Mouse (Mus musculus) lung, embryonic 15.5 days (tissue): Measurements from ENCODE around the gene Tas2r119. TPM values are rescaled to one million over a fixed set of nuclear protein-coding genes. Genes with fewer than 3 reads are reported as not detected.
"Not testable (repeated sequence)": the region's sequence is repeated elsewhere in the genome, so short reads cannot be mapped to it uniquely, and the experiment has no call there.

Experiments
- ATAC-seq: fragments of 200-750 bp; cut with Nextera tagmentation; 2 replicates; pipeline ENCODE4 v1.8.0; 2017; ENCODE audit warnings: moderate number of reproducible peaks, borderline replicate concordance; ENCODE audit not compliant: low FRiP score, low TSS enrichment; ENCODE audit errors: extremely low read depth
- H3K27ac ChIP-seq: fragments of 300-500 bp; sonication (generic); 2 replicates; pipeline ENCODE4 v1.5.1; 2015; ENCODE audit warnings: moderate library complexity, mild to moderate bottlenecking, inconsistent platforms
- H3K27me3 ChIP-seq: fragments of 300-500 bp; sonication (generic); 2 replicates; pipeline ENCODE4 v1.6.1; 2015; ENCODE audit warnings: inconsistent platforms
- H3K36me3 ChIP-seq: fragments of 300-500 bp; sonication (generic); 2 replicates; pipeline ENCODE4 v1.6.1; 2015; ENCODE audit warnings: inconsistent platforms
- H3K4me1 ChIP-seq: fragments of 300-500 bp; sonication (generic); 2 replicates; pipeline ENCODE4 v1.6.1; 2015; ENCODE audit warnings: inconsistent platforms
- H3K4me2 ChIP-seq: fragments of 300-500 bp; sonication (generic); 2 replicates; pipeline ENCODE4 v1.6.1; 2015; ENCODE audit warnings: inconsistent platforms, mild to moderate bottlenecking, moderate library complexity
- H3K4me3 ChIP-seq: fragments of 300-500 bp; sonication (generic); 2 replicates; pipeline ENCODE4 v1.5.1; 2015; ENCODE audit warnings: mild to moderate bottlenecking, inconsistent platforms
- H3K9ac ChIP-seq: fragments of 300-500 bp; sonication (generic); 2 replicates; pipeline ENCODE4 v1.6.1; 2015; ENCODE audit warnings: inconsistent platforms
- H3K9me3 ChIP-seq: fragments of 300-500 bp; sonication (generic); 2 replicates; pipeline ENCODE4 v1.6.1; 2016; ENCODE audit warnings: inconsistent platforms
- WGBS: fragments of 180-500 bp; shearing (Covaris S2); methylation state at CpG from one replicate; pipeline ENCODE4 v1.1.7; 2015; 5-methylcytosine and 5-hydroxymethylcytosine counted together
- polyA plus RNA-seq: library from polyadenylated mRNA; unstranded; fragments of >200 nt; fragmentation: Nextera tagmentation; extraction: Ambion mirVana; gene quantifications from 2 replicates; pipeline ENCODE4 v1.2.1, GENCODE M21; 2015

Gene Tas2r119
- polyA plus RNA-seq, 1 experiment from 2014 or later: not detected

DNA sequence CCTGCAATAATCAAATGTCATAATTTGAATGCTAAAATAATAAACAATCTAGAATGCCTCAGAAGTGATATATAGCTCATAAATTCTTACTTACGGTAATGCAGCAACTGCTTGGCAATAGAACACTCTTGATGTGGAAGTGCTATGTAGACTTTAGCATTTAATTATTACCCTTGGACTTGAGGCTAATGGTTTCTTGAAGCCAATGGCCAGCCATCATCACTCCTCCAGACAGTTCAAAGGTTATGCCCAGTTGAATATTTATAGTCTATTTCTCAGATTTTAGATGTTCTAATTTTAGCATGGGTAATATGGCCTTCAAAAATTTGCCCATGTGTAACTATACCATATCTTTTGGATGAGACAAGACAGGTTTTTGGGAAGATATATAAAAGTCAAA is 4.9 kb downstream of the Tas2r119 start:
- H3K4me3 ChIP-seq: no peak overlapping the region
- WGBS: 61% methylated on average over 1 of the region's 1 CpGs
- no peaks in the 10 kb centered on the region for H3K9me3 ChIP-seq
- H3K4me2 ChIP-seq: no peak overlapping the region
- no peak overlapping the region for H3K27ac ChIP-seq
- H3K4me1 ChIP-seq: no peaks in the 10 kb centered on the region
- ATAC-seq: no peak
- H3K36me3 ChIP-seq: no peaks in the 10 kb centered on the region
- no peak overlapping the region for H3K9ac ChIP-seq
- no peaks in the 10 kb centered on the region for H3K27me3 ChIP-seq

DNA sequence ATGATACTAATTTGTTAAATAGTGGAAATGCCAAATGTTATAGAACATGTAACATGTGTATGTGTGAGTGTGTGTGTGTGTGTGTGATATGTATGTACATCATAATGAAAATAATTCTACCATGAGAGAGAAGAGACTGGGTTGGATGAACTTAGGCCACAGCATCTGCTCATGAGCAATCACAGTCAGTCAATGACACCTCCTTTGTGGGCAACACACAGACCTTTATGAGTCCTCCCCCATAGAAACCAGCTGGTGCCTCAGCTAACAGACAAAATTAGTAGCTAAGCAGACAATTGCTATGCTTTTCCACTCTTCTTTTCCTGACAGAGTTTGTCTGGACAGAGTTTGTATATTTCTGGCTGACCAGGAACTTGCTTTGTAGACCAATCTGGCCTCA is 7.9 kb downstream of the Tas2r119 start:
- H3K27me3 ChIP-seq: no peaks in the 10 kb centered on the region
- ATAC-seq: no peak
- no peak overlapping the region for H3K9ac ChIP-seq
- H3K4me2 ChIP-seq: no peak overlapping the region
- H3K36me3 ChIP-seq: no peaks in the 10 kb centered on the region
- H3K27ac ChIP-seq: no peak overlapping the region
- H3K4me1 ChIP-seq: no peaks in the 10 kb centered on the region
- no peaks in the 10 kb centered on the region for H3K9me3 ChIP-seq
- no peak overlapping the region for H3K4me3 ChIP-seq

DNA sequence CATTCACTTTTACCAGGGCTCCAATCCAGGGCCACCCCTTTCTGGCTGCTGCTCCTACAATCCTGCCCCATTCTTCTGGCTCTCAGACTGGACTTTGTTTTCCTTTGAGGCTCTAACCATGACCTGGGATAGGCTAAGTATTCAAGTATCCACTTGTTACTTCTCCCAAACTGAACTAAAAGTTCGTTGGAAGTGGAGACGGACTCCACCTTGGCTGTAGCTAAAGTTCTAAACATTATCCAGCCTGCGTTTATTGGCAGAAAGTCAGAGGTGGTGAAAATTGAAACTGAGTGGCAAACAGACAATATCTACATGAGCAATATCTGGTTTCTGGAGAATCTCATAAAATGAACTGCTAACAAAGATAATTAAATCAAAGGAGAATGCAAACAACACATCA is 12.8 kb downstream of the Tas2r119 start:
- Histone ChIP-seq H3K27me3 (no peaks in the 10 kb centered on the region), H3K4me3 (no peak overlapping the region), H3K4me2 (no peak overlapping the region), H3K4me1 (no peaks in the 10 kb centered on the region; the same call in 1 of the 2 replicates), H3K36me3 (no peaks in the 10 kb centered on the region), H3K27ac (no peak overlapping the region), H3K9ac (no peak overlapping the region), H3K9me3 (no peaks in the 10 kb centered on the region)
- WGBS: 49% methylated on average over 3 of the region's 3 CpGs
- ATAC-seq: no peak

DNA sequence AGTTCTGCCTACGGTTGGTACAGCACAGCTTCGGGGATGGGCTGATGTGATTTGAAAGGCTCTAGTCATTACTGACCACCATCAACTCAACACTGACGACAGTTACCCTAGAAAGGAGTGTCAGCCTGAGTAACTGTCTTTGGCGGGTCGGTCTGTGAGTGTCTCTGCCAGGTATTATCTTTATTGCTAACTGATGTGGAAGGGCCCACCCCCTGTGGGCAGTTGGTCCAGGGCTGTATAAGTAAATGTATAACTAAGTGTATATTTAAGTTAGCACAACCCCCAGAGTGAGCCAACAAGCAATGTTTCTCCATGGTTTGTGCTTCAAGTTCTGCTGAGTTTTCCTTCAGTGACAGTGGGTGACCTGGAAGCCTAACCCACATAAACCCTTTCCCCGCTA is 13.3 kb downstream of the Tas2r119 start:
- no peak overlapping the region for H3K4me3 ChIP-seq
- H3K9ac ChIP-seq: no peak overlapping the region
- no peaks in the 10 kb centered on the region for H3K9me3 ChIP-seq
- H3K27me3 ChIP-seq: no peaks in the 10 kb centered on the region
- no peaks in the 10 kb centered on the region; the same call in 1 of the 2 replicates for H3K4me1 ChIP-seq
- H3K27ac ChIP-seq: no peak overlapping the region
- WGBS: 71% methylated on average over 6 of the region's 6 CpGs
- no peak overlapping the region for H3K4me2 ChIP-seq
- H3K36me3 ChIP-seq: no peaks in the 10 kb centered on the region
- ATAC-seq: no peak

DNA sequence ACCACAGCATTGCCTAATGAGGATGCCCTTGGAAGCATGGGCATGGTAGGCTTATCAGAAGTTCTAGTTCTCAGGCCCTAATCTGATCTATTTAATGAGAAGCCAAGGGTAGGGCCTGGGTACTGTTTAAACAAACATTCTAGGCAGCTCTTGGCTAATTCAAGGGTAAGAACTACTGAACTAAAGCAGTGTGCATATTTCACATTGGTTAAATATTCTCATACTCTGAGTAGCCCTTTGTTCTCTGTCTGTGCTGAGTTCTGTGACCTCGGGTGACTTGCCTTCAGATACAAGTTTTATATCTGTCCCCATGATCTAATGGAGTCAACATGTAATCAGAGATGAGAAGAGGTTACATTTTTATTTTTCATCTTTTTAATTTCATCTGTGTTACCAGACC is 15.9 kb downstream of the Tas2r119 start:
- Histone ChIP-seq H3K4me2 (no peak overlapping the region), H3K4me1 (no peaks in the 10 kb centered on the region; the same call in 1 of the 2 replicates), H3K27me3 (no peaks in the 10 kb centered on the region), H3K9ac (no peak overlapping the region), H3K4me3 (no peak overlapping the region), H3K27ac (no peak overlapping the region), H3K36me3 (no peaks in the 10 kb centered on the region), H3K9me3 (no peaks in the 10 kb centered on the region)
- 70% methylated on average over 1 of the region's 1 CpGs for WGBS
- ATAC-seq: no peak

DNA sequence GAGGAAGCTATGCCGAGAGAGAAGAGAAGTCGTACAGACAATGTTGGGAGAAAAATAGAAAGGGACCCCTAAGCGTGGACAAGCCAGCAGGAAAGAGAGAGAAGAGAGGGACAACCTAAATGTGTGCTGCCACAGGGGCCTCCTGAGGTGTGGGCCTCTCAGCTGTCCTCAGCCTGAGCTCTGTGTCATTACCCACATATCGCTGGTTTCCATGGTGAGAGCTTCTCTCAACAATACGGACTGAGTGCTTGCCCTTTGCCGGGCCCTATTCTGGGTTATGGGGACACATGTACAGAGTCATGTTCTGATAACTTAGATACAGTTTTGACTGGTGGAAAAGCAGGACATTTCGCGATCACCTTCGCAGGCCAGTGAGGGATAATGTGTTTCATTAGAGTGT is 21.0 kb downstream of the Tas2r119 start:
- H3K4me3 ChIP-seq: no peak overlapping the region
- H3K4me1 ChIP-seq: no peaks in the 10 kb centered on the region; the same call in 1 of the 2 replicates
- no peak overlapping the region for H3K27ac ChIP-seq
- H3K9ac ChIP-seq: no peak overlapping the region
- no peaks in the 10 kb centered on the region for H3K36me3 ChIP-seq
- no peak overlapping the region for H3K4me2 ChIP-seq
- H3K9me3 ChIP-seq: no peaks in the 10 kb centered on the region
- H3K27me3 ChIP-seq: no peaks in the 10 kb centered on the region
- 65% methylated on average over 9 of the region's 9 CpGs for WGBS
- ATAC-seq: no peak

DNA sequence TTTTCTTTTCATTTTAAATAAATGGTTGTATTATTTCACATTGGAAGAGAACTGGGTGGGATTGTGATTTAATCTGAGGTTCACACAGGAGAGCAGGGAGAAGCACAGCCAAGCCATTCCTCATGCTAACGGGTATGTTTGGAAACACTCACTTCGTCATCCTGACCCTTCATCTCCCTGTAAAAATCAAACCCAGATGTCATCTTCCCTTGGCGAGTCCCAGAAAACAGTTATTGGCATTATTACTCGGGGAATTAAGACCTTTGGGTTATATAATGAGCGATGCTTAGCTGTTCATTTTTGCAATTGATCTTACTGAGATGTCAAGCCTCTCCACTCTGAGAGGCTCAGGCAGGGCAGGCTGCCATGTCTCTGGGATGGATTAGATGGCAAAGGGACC is 21.5 kb downstream of the Tas2r119 start:
- ATAC-seq: no peak
- Histone ChIP-seq H3K36me3 (no peaks in the 10 kb centered on the region), H3K9ac (no peak overlapping the region), H3K9me3 (no peaks in the 10 kb centered on the region), H3K27ac (no peak overlapping the region), H3K27me3 (no peaks in the 10 kb centered on the region), H3K4me1 (no peaks in the 10 kb centered on the region; the same call in 1 of the 2 replicates), H3K4me2 (no peak overlapping the region), H3K4me3 (no peak overlapping the region)
- WGBS: 57% methylated on average over 5 of the region's 5 CpGs

DNA sequence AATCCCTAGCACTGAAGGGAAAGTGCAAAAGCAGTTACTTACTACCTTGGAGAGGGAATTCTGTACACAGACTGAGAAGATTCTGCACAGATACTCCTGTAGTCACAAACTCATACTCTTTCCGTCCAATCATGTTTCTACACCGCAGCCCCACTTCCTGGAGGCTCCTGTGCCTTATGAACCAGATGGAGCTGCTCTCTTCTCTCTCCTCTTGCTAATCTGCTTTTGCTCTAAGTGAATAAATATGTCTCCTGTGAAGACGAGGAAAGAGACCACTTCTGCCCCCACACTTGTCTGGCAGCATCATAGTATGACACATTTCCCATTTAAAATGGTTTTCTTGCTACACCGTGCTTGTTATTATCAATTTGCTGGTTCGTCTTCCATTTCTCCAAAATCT is 26.2 kb downstream of the Tas2r119 start:
- Histone ChIP-seq H3K9ac (no peak overlapping the region), H3K36me3 (no peaks in the 10 kb centered on the region), H3K27me3 (no peaks in the 10 kb centered on the region), H3K4me1 (no peaks in the 10 kb centered on the region), H3K9me3 (no peaks in the 10 kb centered on the region), H3K4me2 (no peak overlapping the region), H3K27ac (no peak overlapping the region), H3K4me3 (no peak overlapping the region)
- WGBS: 69% methylated on average over 5 of the region's 5 CpGs
- ATAC-seq: no peak

DNA sequence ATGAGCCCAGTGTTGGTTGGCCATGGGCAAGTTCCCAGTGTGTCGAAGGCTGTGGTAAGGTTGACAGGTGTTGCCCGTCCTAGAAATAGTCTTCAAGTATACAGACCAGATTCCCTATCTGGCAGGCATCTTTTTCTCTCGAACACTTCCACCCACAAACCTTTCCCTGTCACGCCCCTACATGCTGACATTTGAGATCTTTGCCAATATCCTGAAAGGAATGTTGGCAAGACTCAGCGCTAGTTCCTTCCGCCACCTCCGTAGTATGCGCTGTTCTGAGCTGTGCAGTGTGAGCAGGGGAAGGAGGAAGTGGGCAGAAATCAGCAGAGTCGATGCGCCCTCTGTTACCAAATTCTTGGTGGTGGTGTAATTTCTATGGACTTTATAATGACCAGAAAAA is 27.8 kb downstream of the Tas2r119 start:
- ATAC-seq: no peak
- Histone ChIP-seq H3K27ac (no peak overlapping the region), H3K4me1 (no peaks in the 10 kb centered on the region), H3K4me2 (no peak overlapping the region), H3K27me3 (no peaks in the 10 kb centered on the region), H3K36me3 (no peaks in the 10 kb centered on the region), H3K9me3 (no peaks in the 10 kb centered on the region), H3K4me3 (no peak overlapping the region), H3K9ac (no peak overlapping the region)
- 83% methylated on average over 10 of the region's 10 CpGs for WGBS

DNA sequence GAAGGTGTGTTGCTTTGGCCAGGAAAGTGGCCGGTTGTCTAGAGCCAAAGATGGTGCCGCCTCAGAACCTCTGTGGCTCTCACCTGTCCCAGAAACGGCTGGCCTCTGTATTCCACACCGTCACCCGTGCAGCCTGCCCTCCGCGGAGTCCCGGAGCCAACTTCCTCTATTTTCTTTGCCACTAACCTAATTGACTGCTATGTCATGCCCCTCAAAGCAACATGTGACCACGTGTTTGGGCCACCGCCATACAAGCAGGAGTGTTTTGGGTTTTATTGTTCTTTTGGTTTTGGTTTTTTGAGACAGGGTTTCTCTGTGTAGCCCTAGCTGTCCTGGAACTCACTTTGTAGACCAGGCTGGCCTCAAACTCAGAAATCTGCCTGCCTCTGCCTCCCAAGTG is 37.6 kb downstream of the Tas2r119 start:
- not testable (repeated sequence) for H3K4me2 ChIP-seq, H3K4me3 ChIP-seq, H3K27me3 ChIP-seq, ATAC-seq, H3K27ac ChIP-seq, H3K9me3 ChIP-seq, H3K36me3 ChIP-seq, H3K9ac ChIP-seq, H3K4me1 ChIP-seq
- WGBS: 86% methylated on average over 10 of the region's 10 CpGs

DNA sequence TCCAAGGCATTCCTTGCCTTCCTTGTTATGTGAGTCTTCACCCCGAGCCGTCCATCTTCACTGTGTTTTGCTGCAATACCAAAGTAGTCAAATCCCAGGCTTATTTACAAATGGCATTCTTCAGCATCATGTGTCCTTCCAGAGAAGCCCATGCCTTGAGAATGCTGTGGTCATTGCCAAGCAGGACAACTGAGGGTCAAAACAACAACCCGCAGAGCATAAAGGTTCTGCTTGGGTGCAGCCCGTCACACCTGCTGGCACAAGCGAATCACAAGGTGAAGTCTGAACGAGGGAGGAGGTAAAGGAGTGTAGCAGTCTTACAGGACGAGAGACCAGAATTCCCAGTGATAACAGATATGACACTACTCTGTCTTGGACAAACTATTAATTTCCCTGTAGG is 45.9 kb downstream of the Tas2r119 start:
- Histone ChIP-seq H3K4me3 (no peak overlapping the region), H3K4me2 (no peak overlapping the region), H3K4me1 (no peaks in the 10 kb centered on the region), H3K9ac (no peak overlapping the region), H3K9me3 (no peaks in the 10 kb centered on the region), H3K27ac (no peak overlapping the region), H3K27me3 (no peaks in the 10 kb centered on the region), H3K36me3 (no peaks in the 10 kb centered on the region)
- 78% methylated on average over 7 of the region's 7 CpGs for WGBS
- no peak for ATAC-seq

DNA sequence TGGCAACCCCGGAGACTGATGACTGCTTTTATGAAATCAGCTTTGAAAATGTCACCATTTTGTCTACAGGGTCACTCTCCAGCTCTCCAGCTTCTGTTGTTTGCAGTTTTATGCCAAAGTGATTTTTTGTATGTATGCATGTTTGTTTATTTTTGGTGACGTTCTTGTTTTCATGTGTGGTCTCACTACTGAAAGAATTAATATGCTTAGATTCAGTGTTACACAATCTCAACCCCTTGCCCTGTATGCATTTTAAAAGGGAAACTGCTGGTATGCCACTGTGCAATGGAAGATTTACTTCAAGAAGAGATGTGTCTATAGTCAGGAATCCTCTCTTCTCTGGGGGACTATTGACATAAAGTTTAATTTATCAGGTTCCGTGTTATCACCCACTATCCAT is 48.3 kb downstream of the Tas2r119 start:
- Histone ChIP-seq H3K4me3 (no peak overlapping the region), H3K27ac (no peak overlapping the region), H3K36me3 (no peaks in the 10 kb centered on the region), H3K4me2 (no peak overlapping the region), H3K9me3 (no peaks in the 10 kb centered on the region), H3K9ac (no peak overlapping the region), H3K4me1 (no peaks in the 10 kb centered on the region), H3K27me3 (no peaks in the 10 kb centered on the region)
- ATAC-seq: peak; percentile 62; the same call in 1 of the 2 replicates
- 54% methylated on average over 3 of the region's 3 CpGs for WGBS

DNA sequence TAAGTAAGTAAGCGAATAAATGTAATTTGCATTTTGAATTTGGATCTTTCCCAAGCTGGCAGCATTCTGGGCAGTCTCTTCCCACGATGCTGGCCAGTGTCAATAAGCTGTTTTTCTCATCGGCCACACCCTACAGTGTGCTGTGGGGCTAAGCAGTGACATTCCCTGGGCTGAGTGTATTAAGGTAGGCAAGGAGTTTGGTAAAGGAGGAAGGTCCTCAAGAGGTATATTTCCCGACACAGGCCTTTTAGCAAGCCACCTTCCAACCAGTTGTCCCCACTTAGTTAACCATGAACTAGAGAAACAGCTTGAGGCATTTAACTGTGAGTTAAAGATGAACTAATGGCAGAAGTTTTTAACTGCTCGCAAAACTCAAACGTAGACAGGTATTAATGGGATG is 49.3 kb downstream of the Tas2r119 start:
- Histone ChIP-seq H3K9ac (no peak overlapping the region), H3K4me2 (no peak overlapping the region), H3K27ac (no peak overlapping the region), H3K36me3 (no peaks in the 10 kb centered on the region), H3K9me3 (no peaks in the 10 kb centered on the region), H3K27me3 (no peaks in the 10 kb centered on the region), H3K4me1 (no peaks in the 10 kb centered on the region), H3K4me3 (no peak overlapping the region)
- ATAC-seq: no peak
- WGBS: 75% methylated on average over 6 of the region's 6 CpGs
